Mouse (Mus musculus) midbrain, embryonic 14.5 days (tissue): ENCODE measurements around the gene Rfc1. TPM values are rescaled to one million over a fixed set of nuclear protein-coding genes. Genes with fewer than 3 reads are reported as not detected.
"Not testable (repeated sequence)": the region's sequence is repeated elsewhere in the genome, so short reads cannot be mapped to it uniquely, and the experiment has no call there.

ENCODE experiments used
- ATAC-seq: fragments of 200-750 bp; cut with Nextera tagmentation; 2 replicates; pipeline ENCODE4 v1.8.0; 2017; ENCODE audit warnings: moderate number of reproducible peaks, moderate library complexity; ENCODE audit not compliant: low FRiP score, low TSS enrichment
- DNase-seq: peaks from one replicate; pipeline ENCODE4 v3.0.0-alpha.2; 2015
- H3K27ac ChIP-seq: fragments of 300-500 bp; sonication (generic); replicated peaks from 2 replicates; pipeline ENCODE4 v1.5.1; 2014; ENCODE audit warnings: mild to moderate bottlenecking, low read depth, low read length, moderate library complexity
- H3K27me3 ChIP-seq: fragments of 300-500 bp; sonication (generic); 2 replicates; pipeline ENCODE4 v1.6.1; 2014; ENCODE audit warnings: low read length, control low read depth, mixed read lengths; ENCODE audit not compliant: control insufficient read depth, insufficient read depth
- H3K36me3 ChIP-seq: fragments of 300-500 bp; sonication (generic); 2 replicates; pipeline ENCODE4 v1.6.1; 2014; ENCODE audit warnings: low read length, control low read depth; ENCODE audit not compliant: control insufficient read depth, insufficient read depth
- H3K4me1 ChIP-seq: fragments of 300-500 bp; sonication (generic); 2 replicates; pipeline ENCODE4 v1.6.1; 2014; ENCODE audit warnings: mild to moderate bottlenecking, antibody characterized with exemption, low read length, control low read depth; ENCODE audit not compliant: control insufficient read depth, insufficient read depth
- H3K4me2 ChIP-seq: fragments of 300-500 bp; sonication (generic); 2 replicates; pipeline ENCODE4 v1.6.1; 2014; ENCODE audit warnings: mild to moderate bottlenecking, low read length, moderate library complexity
- H3K4me3 ChIP-seq: fragments of 300-500 bp; sonication (generic); replicated peaks from 2 replicates; pipeline ENCODE4 v1.5.1; 2014; ENCODE audit warnings: low read depth, low read length
- H3K9ac ChIP-seq: fragments of 300-500 bp; sonication (generic); replicated peaks from 2 replicates; pipeline ENCODE4 v1.6.1; 2014; ENCODE audit warnings: mild to moderate bottlenecking, low read length, moderate library complexity
- H3K9me3 ChIP-seq: fragments of 300-500 bp; sonication (generic); 2 replicates; pipeline ENCODE4 v1.6.1; 2016; ENCODE audit warnings: low read length, control low read depth, mixed read lengths; ENCODE audit not compliant: control insufficient read depth
- WGBS: fragments of 180-500 bp; shearing (Covaris S2); extraction: QIAGEN DNeasy Blood & Tissue Kit; methylation state at CpG from one replicate; pipeline ENCODE4 v1.1.7; 2014; 5-methylcytosine and 5-hydroxymethylcytosine counted together
- polyA plus RNA-seq: library from polyadenylated mRNA; unstranded; fragments of >200 nt; fragmentation: Nextera tagmentation; extraction: Ambion mirVana; gene quantifications from 2 replicates; pipeline ENCODE4 v1.2.1, GENCODE M21; 2014

The Rfc1 gene
- polyA plus RNA-seq, 1 experiment from 2014 or later = 34.8 TPM

GRCm38 (mm10) chr5:65322165-65322564, 13.3 kb downstream of the Rfc1 start:
- Histone ChIP-seq H3K27me3 (no peaks in the 10 kb centered on the region), H3K4me3 (no peak overlapping the region), H3K4me2 (no peak overlapping the region), H3K4me1 (no peaks in the 10 kb centered on the region), H3K9ac (no peak overlapping the region), H3K9me3 (no peaks in the 10 kb centered on the region), H3K36me3 (peaks cover 17% of the 10 kb centered on the region), H3K27ac (no peak overlapping the region)
- no peak for ATAC-seq
- DNase-seq = no peak
- WGBS = 92% methylated on average over 10 of the region's 10 CpGs

GRCm38 (mm10) chr5:65319176-65319575, 16.3 kb downstream of the Rfc1 start:
- 95% methylated on average over 9 of the region's 9 CpGs for WGBS
- no peaks in the 10 kb centered on the region for H3K4me1 ChIP-seq
- DNase-seq (no peak), ATAC-seq (no peak)
- H3K27ac ChIP-seq = no peak overlapping the region
- H3K9ac ChIP-seq = no peak overlapping the region
- no peaks in the 10 kb centered on the region for H3K9me3 ChIP-seq
- no peak overlapping the region for H3K4me3 ChIP-seq
- H3K4me2 ChIP-seq = no peak overlapping the region
- no peaks in the 10 kb centered on the region for H3K27me3 ChIP-seq
- peaks cover 22% of the 10 kb centered on the region for H3K36me3 ChIP-seq

GRCm38 (mm10) chr5:65308866-65309265, 26.6 kb downstream of the Rfc1 start:
- no peak for DNase-seq
- ATAC-seq = no peak

GRCm38 (mm10) chr5:65308208-65308607, 27.3 kb downstream of the Rfc1 start:
- no peaks in the 10 kb centered on the region for H3K27me3 ChIP-seq
- WGBS = 96% methylated on average over 7 of the region's 7 CpGs
- no peak overlapping the region for H3K9ac ChIP-seq
- no peaks in the 10 kb centered on the region for H3K4me1 ChIP-seq
- no peak overlapping the region for H3K27ac ChIP-seq
- H3K4me2 ChIP-seq = no peak overlapping the region
- no peaks in the 10 kb centered on the region for H3K9me3 ChIP-seq
- peaks cover 16% of the 10 kb centered on the region for H3K36me3 ChIP-seq
- no peak overlapping the region for H3K4me3 ChIP-seq
- DNase-seq (no peak), ATAC-seq (no peak)

More at GRCm38 (mm10) chr5:65308866-65309265, 26.6 kb downstream of the Rfc1 start:
- H3K4me3 ChIP-seq = no peak overlapping the region
- H3K9me3 ChIP-seq = no peaks in the 10 kb centered on the region
- H3K27ac ChIP-seq = no peak overlapping the region
- peaks cover 16% of the 10 kb centered on the region for H3K36me3 ChIP-seq
- no peak overlapping the region for H3K4me2 ChIP-seq
- no peaks in the 10 kb centered on the region for H3K4me1 ChIP-seq
- WGBS = 97% methylated on average over 3 of the region's 3 CpGs
- no peaks in the 10 kb centered on the region for H3K27me3 ChIP-seq
- no peak overlapping the region for H3K9ac ChIP-seq

- DNase-seq = no peak
- H3K27me3 ChIP-seq = no peaks in the 10 kb centered on the region
- no peak overlapping the region for H3K4me2 ChIP-seq
- no peaks in the 10 kb centered on the region for H3K4me1 ChIP-seq
- H3K36me3 ChIP-seq = peaks cover 17% of the 10 kb centered on the region; the same call in 1 of the 2 replicates
- H3K27ac ChIP-seq = no peak overlapping the region
- 87% methylated on average over 9 of the region's 9 CpGs for WGBS
- no peak overlapping the region for H3K9ac ChIP-seq
- no peak overlapping the region for H3K4me3 ChIP-seq
- no peaks in the 10 kb centered on the region for H3K9me3 ChIP-seq
- no peak for ATAC-seq
Observed at GRCm38 (mm10) chr5:65305516-65305915, 30.0 kb downstream of the Rfc1 start.

- DNase-seq (no peak), ATAC-seq (no peak)
- no peaks in the 10 kb centered on the region for H3K4me1 ChIP-seq
- no peak overlapping the region for H3K9ac ChIP-seq
- H3K4me2 ChIP-seq = no peak overlapping the region
- no peak overlapping the region for H3K27ac ChIP-seq
- no peak overlapping the region for H3K4me3 ChIP-seq
- WGBS = 94% methylated on average over 9 of the region's 9 CpGs
- H3K9me3 ChIP-seq = no peaks in the 10 kb centered on the region
- H3K27me3 ChIP-seq = no peaks in the 10 kb centered on the region
- H3K36me3 ChIP-seq = peaks cover 18% of the 10 kb centered on the region; the same call in 1 of the 2 replicates
Observed at GRCm38 (mm10) chr5:65300121-65300520, 35.3 kb downstream of the Rfc1 start.

- H3K4me3 ChIP-seq, H3K4me1 ChIP-seq, H3K27ac ChIP-seq, H3K4me2 ChIP-seq, H3K9ac ChIP-seq, H3K27me3 ChIP-seq, DNase-seq, H3K9me3 ChIP-seq, ATAC-seq: not testable (repeated sequence)
- WGBS = 92% methylated on average over 1 of the region's 1 CpGs
- peaks cover 18% of the 10 kb centered on the region; the same call in 1 of the 2 replicates for H3K36me3 ChIP-seq
Observed at GRCm38 (mm10) chr5:65299623-65300022, 35.8 kb downstream of the Rfc1 start.

GRCm38 (mm10) chr5:65298167-65298950, 37.1 kb downstream of the Rfc1 start:
- 92% methylated on average over 7 of the region's 7 CpGs for WGBS

GRCm38 (mm10) chr5:65294270-65294669, 41.2 kb downstream of the Rfc1 start:
- DNase-seq (no peak), ATAC-seq (no peak)
- Histone ChIP-seq H3K36me3 (peaks cover 20% of the 10 kb centered on the region), H3K4me3 (no peak overlapping the region), H3K27ac (no peak overlapping the region), H3K9ac (no peak overlapping the region), H3K4me1 (no peaks in the 10 kb centered on the region), H3K9me3 (no peaks in the 10 kb centered on the region), H3K27me3 (no peaks in the 10 kb centered on the region), H3K4me2 (no peak overlapping the region)
- 88% methylated on average over 2 of the region's 2 CpGs for WGBS

More at GRCm38 (mm10) chr5:65298167-65298950, 37.1 kb downstream of the Rfc1 start:
- H3K9me3 ChIP-seq = no peaks in the 10 kb centered on the region
- H3K27ac ChIP-seq = no peak overlapping the region
- no peak for DNase-seq
- no peak overlapping the region for H3K4me3 ChIP-seq
- no peaks in the 10 kb centered on the region for H3K27me3 ChIP-seq
- no peak for ATAC-seq
- no peak overlapping the region for H3K4me2 ChIP-seq
- H3K9ac ChIP-seq = no peak overlapping the region
- peaks cover 18% of the 10 kb centered on the region; the same call in 1 of the 2 replicates for H3K36me3 ChIP-seq
- H3K4me1 ChIP-seq = no peaks in the 10 kb centered on the region
